Mouse (Mus musculus) G1E (cell line): ENCODE data around the gene Klra7.

Experiments
- CTCF ChIP-seq: IDR thresholded peaks from 2 replicates; pipeline ENCODE4 v1.5.1; 2012; ENCODE audit warnings: low read depth, low read length, inconsistent platforms, mixed read lengths
- GATA1 ChIP-seq: IDR thresholded peaks from 2 replicates; pipeline ENCODE4 v1.6.1; 2012; ENCODE audit warnings: borderline replicate concordance, low read length, inconsistent platforms, mixed read lengths

GRCm38 (mm10) chr6:130255326-130255725 lies 22.2 kb upstream of the Klra7 start:
- TF ChIP-seq CTCF (no peak), GATA1 (no peak)
